Mouse (Mus musculus) lung, embryonic 14.5 days (tissue): ENCODE results near the gene Cfap44. TPM values are rescaled to one million over a fixed set of nuclear protein-coding genes. Genes with fewer than 3 reads are reported as not detected.

ENCODE experiments used
- ATAC-seq: fragments of 200-750 bp; cut with Nextera tagmentation; 2 replicates; pipeline ENCODE4 v1.8.0; 2017; ENCODE audit warnings: mild to moderate bottlenecking, moderate TSS enrichment, moderate library complexity; ENCODE audit not compliant: insufficient read depth
- DNase-seq: peaks from one replicate; pipeline ENCODE4 v3.0.0-alpha.2; 2015
- H3K27ac ChIP-seq: fragments of 300-500 bp; sonication (generic); 2 replicates; pipeline ENCODE4 v1.5.1; 2014; ENCODE audit warnings: low read depth, mild to moderate bottlenecking, moderate library complexity
- H3K27me3 ChIP-seq: fragments of 300-500 bp; sonication (generic); 2 replicates; pipeline ENCODE4 v1.6.1; 2014; ENCODE audit warnings: low read length, control low read depth; ENCODE audit not compliant: insufficient read depth
- H3K36me3 ChIP-seq: fragments of 300-500 bp; sonication (generic); 2 replicates; pipeline ENCODE4 v1.6.1; 2014; ENCODE audit warnings: control low read depth; ENCODE audit not compliant: insufficient read depth
- H3K4me1 ChIP-seq: fragments of 300-500 bp; sonication (generic); 2 replicates; pipeline ENCODE4 v1.6.1; 2014; ENCODE audit warnings: antibody characterized with exemption, control low read depth; ENCODE audit not compliant: insufficient read depth
- H3K4me2 ChIP-seq: fragments of 300-500 bp; sonication (generic); 2 replicates; pipeline ENCODE4 v1.6.1; 2014; ENCODE audit warnings: mild to moderate bottlenecking
- H3K4me3 ChIP-seq: fragments of 300-500 bp; sonication (generic); 2 replicates; pipeline ENCODE4 v1.5.1; 2014; ENCODE audit warnings: low read depth, low read length
- H3K9ac ChIP-seq: fragments of 300-500 bp; sonication (generic); 2 replicates; pipeline ENCODE4 v1.6.1; 2014
- H3K9me3 ChIP-seq: fragments of 300-500 bp; sonication (generic); 2 replicates; pipeline ENCODE4 v1.6.1; 2016; ENCODE audit warnings: low read depth, low read length, control low read depth
- CTCF ChIP-seq: IDR thresholded peaks from 2 replicates; pipeline ENCODE4 v1.5.1; 2016; ENCODE audit warnings: antibody characterized with exemption, low read depth
- WGBS: fragments of 180-500 bp; shearing (Covaris S2); extraction: QIAGEN DNeasy Blood & Tissue Kit; methylation state at CpG from one replicate; pipeline ENCODE4 v1.1.7; 2014; 5-methylcytosine and 5-hydroxymethylcytosine counted together
- polyA plus RNA-seq: library from polyadenylated mRNA; unstranded; fragments of >200 nt; fragmentation: Nextera tagmentation; extraction: Ambion mirVana; gene quantifications from 2 replicates; pipeline ENCODE4 v1.2.1, GENCODE M21; 2014

The Cfap44 gene
- polyA plus RNA-seq, 1 experiment from 2014 or later = 0.67 TPM

DNA sequence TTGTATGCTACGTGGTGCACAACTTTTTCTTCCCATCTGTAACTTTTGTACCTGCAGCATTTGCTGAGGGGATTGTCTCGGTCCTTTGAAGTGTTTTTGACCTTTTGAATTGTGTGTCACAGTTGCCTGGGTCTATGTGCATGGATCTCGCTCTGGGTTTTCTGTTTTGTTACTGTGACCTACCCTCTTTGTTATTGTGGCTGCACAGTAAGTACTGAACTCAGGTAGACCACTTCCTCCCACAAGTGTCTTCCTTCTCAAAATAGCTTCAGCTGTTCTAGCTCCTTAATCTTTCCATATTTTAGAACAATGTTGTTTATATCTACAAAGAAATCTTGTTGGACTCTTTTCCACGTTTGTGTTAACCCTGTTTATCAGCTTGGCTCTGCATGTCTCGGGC lies 66.3 kb downstream of the Cfap44 start:
- H3K9ac ChIP-seq = no peak overlapping the region
- H3K4me2 ChIP-seq = no peak overlapping the region
- no peak overlapping the region for H3K4me3 ChIP-seq
- DNase-seq (no peak), ATAC-seq (no peak)
- H3K4me1 ChIP-seq = no peaks in the 10 kb centered on the region
- H3K27me3 ChIP-seq = no peaks in the 10 kb centered on the region
- H3K9me3 ChIP-seq = no peaks in the 10 kb centered on the region
- no peak for TF ChIP-seq CTCF
- 67% methylated on average over 5 of the region's 5 CpGs for WGBS
- H3K27ac ChIP-seq = no peak overlapping the region
- no peaks in the 10 kb centered on the region for H3K36me3 ChIP-seq

- no peak for DNase-seq
- Histone ChIP-seq H3K9ac (no peak overlapping the region), H3K4me2 (no peak overlapping the region), H3K9me3 (no peaks in the 10 kb centered on the region), H3K27me3 (no peaks in the 10 kb centered on the region), H3K4me1 (no peaks in the 10 kb centered on the region), H3K27ac (no peak overlapping the region), H3K4me3 (no peak overlapping the region), H3K36me3 (no peaks in the 10 kb centered on the region)
- no peak for TF ChIP-seq CTCF
- ATAC-seq = no peak
- WGBS = 80% methylated on average over 14 of the region's 14 CpGs
Observed at GRCm38 (mm10) chr16:44475281-44475680, 80.7 kb downstream of the Cfap44 start.

DNA sequence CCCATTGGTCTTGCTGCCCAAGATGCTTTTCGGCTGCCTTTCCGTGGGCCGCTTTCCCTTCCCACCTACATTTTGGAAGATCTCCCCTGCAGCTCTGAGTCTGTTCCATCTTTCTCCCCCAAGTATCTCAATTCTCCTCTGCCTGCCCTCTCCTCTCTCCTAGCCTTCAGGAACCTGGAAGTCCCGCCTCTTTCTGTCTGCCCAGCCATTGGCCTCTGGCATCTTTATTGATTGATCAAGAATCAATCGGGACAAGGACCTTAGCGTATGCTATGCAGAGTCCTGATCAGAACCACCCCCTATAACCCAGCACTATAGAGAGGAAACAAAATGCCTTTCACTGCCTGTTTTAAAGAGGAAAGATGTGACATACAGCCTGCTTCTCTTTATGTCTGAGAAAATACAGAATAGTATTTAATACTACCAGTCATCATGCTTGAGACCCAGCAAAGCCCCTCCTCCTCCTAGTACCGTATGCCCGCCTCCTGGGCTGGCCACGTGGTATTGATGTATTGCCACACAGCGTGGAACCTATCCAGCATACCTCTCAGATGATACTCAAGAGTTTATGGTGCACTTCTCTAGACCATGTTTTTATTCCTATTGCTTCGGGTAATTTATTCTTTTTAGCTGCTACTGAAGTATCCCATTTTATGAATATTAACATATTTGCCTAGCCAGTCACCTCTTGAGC lies 81.2 kb downstream of the Cfap44 start:
- no peak overlapping the region for H3K9ac ChIP-seq
- H3K4me1 ChIP-seq = peaks cover under 1% of the 10 kb centered on the region; the same call in 1 of the 2 replicates
- H3K4me3 ChIP-seq = no peak overlapping the region
- H3K36me3 ChIP-seq = no peaks in the 10 kb centered on the region
- no peak for ATAC-seq
- 80% methylated on average over 11 of the region's 11 CpGs for WGBS
- DNase-seq = no peak
- no peak for TF ChIP-seq CTCF
- H3K9me3 ChIP-seq = no peaks in the 10 kb centered on the region
- no peaks in the 10 kb centered on the region for H3K27me3 ChIP-seq
- H3K27ac ChIP-seq = no peak overlapping the region
- H3K4me2 ChIP-seq = no peak overlapping the region

DNA sequence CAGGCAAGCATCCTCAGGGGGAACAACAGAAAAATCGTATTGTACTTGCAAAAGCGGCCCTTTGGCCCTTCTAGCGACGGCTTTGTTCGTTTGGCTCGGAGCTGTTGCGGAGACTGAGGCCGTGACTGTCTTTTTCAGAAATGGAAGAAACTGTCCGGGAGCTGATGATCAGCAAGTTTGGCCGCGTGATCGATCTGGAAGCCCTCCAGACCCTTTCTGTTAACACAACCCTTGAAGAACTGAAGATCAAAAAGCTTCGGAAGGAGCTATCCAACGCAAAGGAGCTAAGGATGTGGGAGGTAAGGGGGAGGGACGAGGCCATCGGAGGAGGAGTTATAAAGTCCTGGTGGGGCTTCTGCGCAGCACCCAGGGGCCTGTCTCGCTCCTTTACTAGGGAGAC lies 84.2 kb downstream of the Cfap44 start:
- 34% methylated on average over 18 of the region's 18 CpGs for WGBS
- TF ChIP-seq CTCF = no peak
- peaks cover 12% of the 10 kb centered on the region; the same call in 1 of the 2 replicates for H3K4me1 ChIP-seq
- H3K4me2 ChIP-seq = no peak overlapping the region
- DNase-seq (peak; percentile 55), ATAC-seq (0 out of 2 replicates have a peak, but pooled peaks have one; percentile 3)
- H3K4me3 ChIP-seq = no peak overlapping the region
- H3K27ac ChIP-seq = no peak overlapping the region
- no peaks in the 10 kb centered on the region for H3K27me3 ChIP-seq
- no peak overlapping the region for H3K9ac ChIP-seq
- H3K36me3 ChIP-seq = peaks cover 7% of the 10 kb centered on the region; the same call in 1 of the 2 replicates
- no peaks in the 10 kb centered on the region for H3K9me3 ChIP-seq

DNA sequence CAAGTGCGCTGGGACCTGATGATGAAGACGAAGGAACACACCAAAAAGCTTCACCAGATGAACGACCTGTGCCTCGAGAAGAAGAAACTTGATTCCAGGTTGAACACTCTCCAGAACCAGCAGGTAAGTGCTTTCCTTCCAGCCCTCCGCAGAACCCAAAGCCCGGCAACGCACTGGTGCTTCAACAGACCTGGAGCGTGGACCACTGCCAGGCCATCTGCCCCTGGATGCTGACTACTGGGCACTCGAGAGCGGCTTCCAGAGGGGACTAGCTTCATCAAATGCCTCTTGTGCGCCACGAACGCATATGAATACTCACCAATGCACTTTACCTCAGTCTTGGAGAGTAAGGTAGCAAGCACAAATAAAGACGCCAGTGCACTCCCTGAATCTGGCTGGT lies 85.3 kb downstream of the Cfap44 start:
- H3K4me2 ChIP-seq = no peak overlapping the region
- DNase-seq = no peak
- peaks cover 11% of the 10 kb centered on the region for H3K36me3 ChIP-seq
- TF ChIP-seq CTCF = no peak
- H3K27ac ChIP-seq = no peak overlapping the region
- H3K4me1 ChIP-seq = peaks cover 12% of the 10 kb centered on the region; the same call in 1 of the 2 replicates
- WGBS = 82% methylated on average over 14 of the region's 14 CpGs
- no peaks in the 10 kb centered on the region for H3K9me3 ChIP-seq
- ATAC-seq = no peak
- H3K9ac ChIP-seq = no peak overlapping the region
- H3K27me3 ChIP-seq = no peaks in the 10 kb centered on the region
- H3K4me3 ChIP-seq = no peak overlapping the region

- Histone ChIP-seq H3K4me3 (no peak overlapping the region), H3K36me3 (peaks cover 19% of the 10 kb centered on the region), H3K4me2 (no peak overlapping the region), H3K4me1 (peaks cover 12% of the 10 kb centered on the region; the same call in 1 of the 2 replicates), H3K9me3 (no peaks in the 10 kb centered on the region), H3K27me3 (no peaks in the 10 kb centered on the region), H3K27ac (no peak overlapping the region), H3K9ac (no peak overlapping the region)
- ATAC-seq (peak; percentile 46; the same call in 1 of the 2 replicates), DNase-seq (peak; percentile 90)
- peak; percentile 59 for TF ChIP-seq CTCF
- WGBS = 24% methylated on average over 7 of the region's 7 CpGs
Observed at GRCm38 (mm10) chr16:44480616-44481015, 86.0 kb downstream of the Cfap44 start.

GRCm38 (mm10) chr16:44481599-44482593 lies 87.3 kb downstream of the Cfap44 start:
- H3K27ac ChIP-seq = peak overlapping the region; percentile 73
- H3K9me3 ChIP-seq = no peaks in the 10 kb centered on the region
- no peaks in the 10 kb centered on the region for H3K27me3 ChIP-seq
- no peak for ATAC-seq
- peak; percentile 70 for DNase-seq
- 38% methylated on average over 28 of the region's 28 CpGs for WGBS
- H3K4me2 ChIP-seq = no peak overlapping the region
- peaks cover 32% of the 10 kb centered on the region for H3K36me3 ChIP-seq
- no peak overlapping the region for H3K9ac ChIP-seq
- H3K4me1 ChIP-seq = peaks cover 12% of the 10 kb centered on the region; the same call in 1 of the 2 replicates
- no peak for TF ChIP-seq CTCF
- H3K4me3 ChIP-seq = no peak overlapping the region
